Mouse (Mus musculus) cerebellum, adult 11-12 months (tissue): ENCODE measurements at regions not wholly inside any gene's neighbourhood (a gene's known extent, or its start where the extent isn't known, plus 50 kb on each side); places are given as distances from the start of the nearest gene placed in this dataset.
"Not testable (repeated sequence)": the region's sequence is repeated elsewhere in the genome, so short reads cannot be mapped to it uniquely, and the experiment has no call there.

ENCODE experiments used
- DNase-seq: peaks from one replicate; pipeline ENCODE4 v3.0.0; 2022

DNA sequence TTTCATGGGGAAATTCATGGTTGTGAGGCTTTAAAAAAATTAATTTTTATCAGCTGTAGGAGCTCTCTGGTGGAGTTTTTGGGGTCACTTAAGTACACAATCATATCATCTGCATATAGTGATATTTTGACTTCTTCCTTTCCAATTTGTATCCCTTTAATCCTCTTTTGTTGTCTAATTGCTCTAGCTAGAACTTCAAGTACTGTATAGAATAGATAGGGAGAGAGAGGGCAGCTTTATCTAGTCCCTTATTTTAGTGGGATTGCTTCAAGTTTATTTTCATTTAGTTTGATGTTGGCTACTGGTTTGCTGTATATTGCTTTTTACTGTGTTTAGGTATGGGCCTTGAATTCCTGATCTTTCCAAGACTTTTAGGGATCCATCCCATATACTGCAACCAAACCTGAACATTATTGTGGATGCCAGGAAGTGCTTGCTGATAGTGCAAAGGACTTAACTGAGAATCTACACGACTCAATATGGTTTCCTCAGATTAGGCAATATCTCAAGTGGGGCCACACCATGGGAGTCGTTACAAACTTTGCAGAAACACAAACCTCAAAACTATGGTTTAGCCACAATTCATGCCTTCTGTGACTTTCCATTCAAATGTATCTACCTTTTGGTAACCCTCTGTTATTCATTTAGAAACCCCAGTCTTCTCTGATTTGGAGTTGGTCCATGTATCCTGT, 878.4 kb upstream of the Olfr1507 start:
- not testable (repeated sequence) for DNase-seq

GRCm38 (mm10) chr14:53369776-53370175, 874.2 kb upstream of the Olfr1507 start:
- DNase-seq: no peak

GRCm38 (mm10) chr14:53367420-53367819, 871.9 kb upstream of the Olfr1507 start:
- DNase-seq: not testable (repeated sequence)

GRCm38 (mm10) chr14:53363995-53364394, 868.4 kb upstream of the Olfr1507 start:
- not testable (repeated sequence) for DNase-seq

DNA sequence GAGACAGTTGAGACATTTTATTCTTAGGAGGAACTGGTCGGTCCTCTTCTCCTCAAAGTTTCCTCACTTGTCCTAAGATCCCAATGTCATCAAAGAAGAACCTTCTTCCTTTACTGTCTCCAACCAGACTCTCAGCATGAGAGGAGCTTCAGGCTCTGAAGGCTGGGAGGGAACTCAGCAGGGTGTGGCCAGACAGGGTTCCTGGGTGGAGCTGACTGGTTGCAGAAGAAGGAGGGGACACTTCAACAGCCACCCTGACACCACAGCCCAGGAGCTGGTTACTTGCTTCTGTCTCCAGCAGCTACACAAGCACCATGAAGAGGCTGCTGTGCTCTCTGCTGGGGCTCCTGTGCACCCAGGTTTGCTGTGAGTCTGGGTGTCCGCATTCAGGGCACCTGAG, 866.5 kb upstream of the Olfr1507 start:
- not testable (repeated sequence) for DNase-seq

- DNase-seq: not testable (repeated sequence)
Observed at GRCm38 (mm10) chr14:53357498-53357897, 861.9 kb upstream of the Olfr1507 start.

GRCm38 (mm10) chr14:53356783-53357182, 861.2 kb upstream of the Olfr1507 start:
- not testable (repeated sequence) for DNase-seq

DNA sequence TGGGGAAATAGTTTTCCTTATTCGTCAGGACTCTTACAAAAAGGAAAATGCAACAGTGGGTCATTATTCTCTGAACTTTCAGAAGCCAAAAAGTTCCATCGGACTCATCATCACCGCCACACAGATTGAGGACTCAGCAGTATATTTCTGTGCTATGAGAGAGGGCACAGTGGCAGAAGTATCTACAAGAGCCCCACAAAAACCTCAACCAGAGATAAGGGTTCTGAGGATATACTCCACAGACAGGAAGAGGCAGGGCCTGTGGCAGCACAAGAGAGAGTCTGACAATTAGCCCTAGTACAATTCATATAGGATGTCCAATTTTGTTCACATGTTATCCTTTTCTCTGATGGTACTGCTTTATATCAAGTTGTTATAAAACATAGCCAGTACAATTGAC, 855.9 kb upstream of the Olfr1507 start:
- DNase-seq: not testable (repeated sequence)

DNA sequence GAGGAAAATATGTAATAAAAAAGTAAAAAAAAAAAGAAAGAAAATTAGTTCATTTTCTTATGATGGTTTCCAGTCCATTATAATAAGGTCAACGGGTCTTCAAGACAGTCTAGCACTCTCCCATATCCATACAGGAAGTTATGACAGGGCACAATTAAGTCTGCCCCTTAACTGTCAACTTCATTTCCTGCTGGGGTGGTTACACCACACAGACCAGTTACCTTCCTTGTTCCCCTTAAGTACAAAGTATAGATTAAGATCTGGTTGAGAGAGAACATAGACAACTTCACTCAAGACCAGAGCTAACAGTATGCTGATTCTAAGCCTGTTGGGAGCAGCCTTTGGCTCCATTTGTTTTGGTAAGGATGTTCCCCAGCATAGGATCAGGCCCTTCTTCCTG, 855.2 kb upstream of the Olfr1507 start:
- not testable (repeated sequence) for DNase-seq

DNA sequence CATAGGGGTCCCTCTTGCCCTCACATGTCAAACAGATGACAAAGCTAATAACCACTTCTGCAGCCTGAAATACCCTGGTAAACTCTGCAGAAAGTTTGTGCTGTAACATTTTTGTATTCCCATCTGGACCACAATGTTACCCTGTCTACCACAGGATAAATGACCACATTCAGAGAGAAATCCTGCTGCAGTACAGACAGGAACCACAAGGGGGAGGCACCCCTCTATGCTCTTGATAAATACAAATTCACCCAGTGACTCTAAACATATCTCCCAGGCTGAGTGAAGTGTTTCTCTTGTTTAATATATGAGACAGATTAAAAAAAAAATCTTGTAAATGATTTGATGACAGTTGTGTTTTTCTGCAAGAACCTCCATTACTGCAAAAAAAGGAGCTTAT, 853.6 kb upstream of the Olfr1507 start:
- not testable (repeated sequence) for DNase-seq

DNA sequence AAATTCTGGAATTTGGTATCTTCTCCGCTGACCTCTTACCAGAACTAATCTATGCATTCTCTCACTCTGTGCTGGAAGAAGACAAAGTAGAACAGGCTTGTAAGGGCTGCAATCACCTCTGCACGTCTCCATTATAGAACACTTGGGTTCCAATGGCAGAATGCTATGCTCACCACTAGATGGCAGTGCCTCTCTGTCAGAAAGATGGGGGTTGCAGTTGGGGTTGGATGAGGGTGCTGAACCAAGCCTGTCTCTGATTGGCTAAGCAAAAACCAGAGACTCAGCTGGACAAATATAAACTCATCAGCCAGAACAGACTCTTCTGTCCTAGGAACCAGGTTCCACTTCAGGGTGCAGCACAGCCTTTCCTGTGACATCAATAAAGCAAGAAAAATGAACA, 850.0 kb upstream of the Olfr1507 start:
- not testable (repeated sequence) for DNase-seq

GRCm38 (mm10) chr14:53343849-53344248, 848.3 kb upstream of the Olfr1507 start:
- not testable (repeated sequence) for DNase-seq

DNA sequence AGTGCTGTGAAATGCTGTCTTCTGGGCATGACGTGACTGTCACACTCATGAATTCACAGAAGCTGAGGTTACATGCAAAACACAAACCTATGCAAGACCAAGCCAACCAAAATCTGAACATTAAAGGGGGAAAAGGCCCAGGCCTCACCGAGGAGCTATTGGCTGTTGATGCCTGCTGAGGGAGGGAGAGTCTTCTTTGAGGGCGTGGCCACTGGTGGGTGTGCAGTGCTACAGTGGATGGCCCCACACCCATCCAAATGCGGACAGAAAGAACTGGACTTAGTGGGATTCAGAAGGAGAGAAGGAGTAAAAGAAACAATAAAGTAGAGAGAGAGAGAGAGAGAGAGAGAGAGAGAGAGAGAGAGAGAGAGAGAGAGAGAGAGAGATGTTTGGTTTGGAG, 843.6 kb upstream of the Olfr1507 start:
- not testable (repeated sequence) for DNase-seq

GRCm38 (mm10) chr14:53337446-53337845, 841.9 kb upstream of the Olfr1507 start:
- DNase-seq: not testable (repeated sequence)

DNA sequence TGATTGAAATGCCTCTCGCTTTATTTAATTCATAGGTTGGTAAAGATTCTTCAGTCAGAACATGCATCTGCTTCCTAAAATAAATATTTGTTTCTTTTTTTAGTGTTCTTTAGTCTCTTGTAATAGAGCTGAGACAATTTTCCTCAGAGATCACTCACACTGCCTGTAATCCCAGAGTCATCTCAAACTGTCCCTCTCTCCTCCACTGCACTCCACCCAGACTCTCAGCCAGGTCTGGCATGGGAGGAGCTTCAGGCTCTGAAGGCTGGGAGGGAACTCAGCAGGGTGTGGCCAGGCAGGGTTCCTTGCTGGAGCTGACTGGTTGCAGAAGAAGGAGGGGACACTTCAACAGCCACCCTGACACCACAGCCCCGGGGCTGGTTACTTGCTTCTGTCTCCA, 841.2 kb upstream of the Olfr1507 start:
- not testable (repeated sequence) for DNase-seq

DNA sequence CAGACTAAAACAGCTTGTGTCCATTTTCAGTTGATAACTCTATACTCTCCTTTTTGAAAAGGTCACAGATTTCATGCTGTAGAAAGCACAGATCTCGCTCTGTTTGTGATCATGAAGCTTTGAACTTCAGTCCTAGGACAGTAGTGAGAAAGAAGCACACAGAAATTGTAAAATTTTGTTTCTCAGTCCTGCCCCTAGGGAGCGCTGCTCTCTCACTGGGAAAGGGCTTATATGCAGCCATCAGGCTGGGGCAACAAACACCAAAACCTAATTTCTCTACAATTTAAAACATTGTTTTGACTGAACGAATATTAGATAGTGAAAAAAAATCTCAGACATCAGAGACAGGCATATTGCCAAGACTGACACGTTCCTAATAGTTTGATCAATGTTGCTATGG, 838.9 kb upstream of the Olfr1507 start:
- DNase-seq: not testable (repeated sequence)

DNA sequence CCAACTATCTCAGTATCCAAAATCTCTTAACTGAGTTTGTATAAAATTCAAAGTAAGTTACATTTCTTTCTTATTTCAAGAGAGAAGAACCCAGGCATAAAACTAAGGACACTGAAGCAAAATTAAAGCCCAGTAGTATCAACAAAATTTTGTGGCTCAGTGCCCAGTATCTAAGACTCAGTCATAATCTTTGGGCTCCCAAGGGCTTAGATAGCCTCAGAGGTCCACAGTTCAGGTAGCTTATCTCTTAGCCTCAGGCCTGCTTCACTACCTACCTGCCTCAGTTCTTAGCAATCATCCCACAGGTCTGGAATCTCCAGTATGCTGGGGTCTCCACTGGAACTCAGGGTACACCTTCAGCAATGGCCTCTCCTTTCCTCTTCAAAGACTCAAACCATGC, 835.6 kb upstream of the Olfr1507 start:
- DNase-seq: not testable (repeated sequence)

DNA sequence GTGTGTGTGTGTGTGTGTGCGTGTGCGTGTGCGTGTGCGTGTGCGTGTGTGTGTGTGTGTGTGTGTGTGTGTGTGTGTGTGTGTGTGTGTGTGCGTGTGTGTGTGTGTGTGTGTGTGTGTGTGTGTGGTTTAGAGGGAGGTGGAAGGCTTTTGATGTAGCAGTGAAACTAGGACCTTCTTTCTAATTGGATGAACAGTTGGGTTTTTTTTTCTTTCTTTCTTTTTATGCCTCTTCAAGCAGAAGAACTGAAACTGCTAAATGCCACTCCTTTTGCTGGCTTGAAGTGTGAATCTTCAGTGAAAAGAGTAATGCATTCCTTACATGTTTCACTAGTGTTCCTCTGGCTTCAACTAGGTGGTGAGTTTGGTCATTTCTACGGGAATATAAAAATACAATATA, 828.8 kb upstream of the Olfr1507 start:
- not testable (repeated sequence) for DNase-seq

- not testable (repeated sequence) for DNase-seq
Observed at GRCm38 (mm10) chr14:53318512-53319309, 823.2 kb upstream of the Olfr1507 start.

DNA sequence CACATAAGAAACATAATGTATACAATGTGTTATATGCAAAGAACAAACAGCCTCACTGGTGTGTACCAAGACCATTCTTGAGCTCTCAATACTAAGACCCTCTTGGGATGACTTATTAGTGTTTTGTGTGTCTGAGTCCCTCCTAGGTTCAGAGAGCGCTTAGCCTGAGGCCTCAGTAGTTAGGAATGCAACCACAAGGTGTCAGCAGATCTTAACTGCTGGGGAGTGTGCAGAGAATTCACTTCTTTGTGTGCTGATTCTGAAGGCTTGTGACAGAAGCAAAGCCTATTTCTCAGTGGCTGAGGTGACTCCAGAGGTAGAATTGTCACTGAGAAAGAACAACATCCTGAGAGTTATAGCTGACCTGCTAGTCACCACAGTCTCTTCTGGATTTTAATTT, 816.9 kb upstream of the Olfr1507 start:
- not testable (repeated sequence) for DNase-seq

- not testable (repeated sequence) for DNase-seq
Observed at GRCm38 (mm10) chr14:53303179-53303578, 807.6 kb upstream of the Olfr1507 start.

DNA sequence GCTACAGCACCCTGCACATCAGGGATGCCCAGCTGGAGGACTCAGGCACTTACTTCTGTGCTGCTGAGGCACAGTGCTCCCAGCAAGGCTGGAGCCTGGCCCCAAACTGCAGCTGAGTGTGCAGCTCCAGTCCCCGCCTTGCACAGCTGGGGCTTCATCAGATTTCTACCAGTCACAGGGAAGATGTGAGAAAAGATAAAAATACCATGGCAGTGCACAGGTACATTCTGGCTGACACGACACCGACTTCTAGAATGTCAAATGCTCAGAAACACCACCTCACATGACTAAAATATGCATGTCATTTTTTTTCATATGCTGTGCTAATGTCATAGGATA, 806.9 kb upstream of the Olfr1507 start:
- not testable (repeated sequence) for DNase-seq

- DNase-seq: not testable (repeated sequence)
Observed at GRCm38 (mm10) chr14:53301722-53302490, 806.4 kb upstream of the Olfr1507 start.
